Mouse (Mus musculus) right cerebral cortex, postnatal 4 days (tissue): ENCODE measurements around the gene Neo1.

Experiments used
- DNase-seq: peaks from one replicate; pipeline ENCODE4 v3.0.0-alpha.2; 2022

The Neo1 gene

DNA sequence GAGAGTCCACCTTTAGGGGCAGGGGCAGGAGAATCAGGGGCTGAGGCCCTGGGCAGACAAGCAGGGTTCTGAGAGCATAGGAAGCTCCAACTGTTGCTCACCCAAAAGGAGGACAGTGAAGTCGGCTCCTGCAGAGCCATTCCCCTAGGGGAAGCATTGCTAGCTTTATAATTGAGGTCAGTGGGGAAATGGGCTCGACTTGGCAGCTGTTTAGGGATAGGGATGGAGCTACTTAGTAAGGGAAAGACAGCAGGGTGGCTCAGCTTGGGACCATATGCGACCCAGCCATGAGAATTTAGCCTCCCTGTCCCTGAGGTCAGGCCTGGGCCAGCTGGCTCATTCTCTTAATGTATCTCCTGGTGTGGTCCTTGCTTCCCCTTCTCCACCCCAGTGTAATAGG is 181.3 kb downstream of the Neo1 start:
- no peak for DNase-seq

DNA sequence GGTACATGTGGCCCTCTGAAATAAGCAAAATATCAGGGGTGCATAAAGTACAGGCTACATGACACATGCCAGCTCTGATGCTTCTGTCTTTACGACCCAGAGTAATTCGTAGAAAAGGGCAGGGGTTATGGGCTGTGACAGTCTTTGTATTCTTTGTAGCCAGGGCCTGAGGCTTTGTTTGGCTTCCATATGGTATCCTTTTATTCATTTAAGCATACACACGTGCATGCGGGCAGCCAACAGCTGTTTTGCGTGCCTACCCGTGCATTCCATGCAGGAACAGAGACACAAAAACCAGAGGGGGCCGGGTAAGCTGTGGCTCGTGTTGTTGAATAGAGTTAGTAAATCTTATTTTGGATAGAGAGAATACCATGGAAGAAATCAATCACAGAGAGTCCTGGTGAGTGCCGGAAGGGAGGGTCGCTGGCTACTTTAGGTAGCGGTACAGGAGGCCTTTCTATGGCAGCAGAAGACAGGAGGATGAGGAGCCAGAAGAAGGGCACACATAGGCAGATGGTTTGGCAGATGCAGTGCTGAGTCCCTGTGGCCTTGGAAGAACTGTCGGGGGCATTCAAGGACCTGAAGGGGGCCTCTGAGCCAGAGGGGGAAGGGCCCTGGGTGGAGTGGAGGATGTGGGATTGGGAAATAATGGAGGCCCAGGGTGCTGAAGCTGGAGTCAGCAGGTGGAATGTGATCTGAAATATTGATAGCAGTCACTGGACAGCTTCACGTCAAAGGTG is 186.5 kb downstream of the Neo1 start:
- no peak for DNase-seq

DNA sequence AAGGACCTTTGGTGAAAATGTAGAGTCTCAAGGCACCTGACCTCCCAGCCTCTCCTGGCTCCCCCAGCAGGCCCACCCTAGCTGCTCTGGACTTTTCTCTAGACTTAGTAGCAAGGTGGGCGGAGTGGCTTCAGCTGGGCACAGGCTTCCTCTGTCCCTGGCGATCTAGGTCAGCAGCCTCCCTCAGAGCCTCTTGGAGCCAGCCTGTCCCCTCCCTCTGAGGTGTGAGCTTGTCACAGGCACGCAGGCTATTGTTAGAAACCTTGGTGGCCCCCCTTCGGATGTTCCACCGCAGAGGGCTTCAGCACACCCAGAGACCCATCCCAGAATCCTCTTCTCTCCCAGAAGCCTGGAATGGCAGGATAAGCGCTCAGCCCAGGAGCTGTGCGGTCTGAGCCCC is 188.6 kb downstream of the Neo1 start:
- no peak for DNase-seq

DNA sequence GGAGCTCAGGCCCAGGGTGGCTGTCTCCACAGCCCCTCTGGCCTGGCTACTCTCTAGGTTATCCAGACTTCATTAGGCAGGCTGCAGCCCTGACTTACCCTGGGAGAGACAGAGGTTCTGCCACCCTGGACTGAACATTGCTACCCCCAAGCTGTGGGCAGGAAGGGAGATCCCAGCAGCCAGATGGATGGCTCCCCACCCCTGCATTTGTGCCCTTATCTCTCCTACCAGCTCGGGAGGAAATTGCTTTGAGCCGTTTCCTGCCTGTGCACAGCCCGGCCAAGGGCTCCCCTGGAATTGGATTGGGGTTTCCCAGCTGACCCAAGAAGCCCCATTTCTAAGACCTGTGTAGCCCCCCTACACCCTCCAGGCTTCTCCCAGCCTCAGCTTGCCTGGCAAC is 189.2 kb downstream of the Neo1 start:
- DNase-seq: no peak

DNA sequence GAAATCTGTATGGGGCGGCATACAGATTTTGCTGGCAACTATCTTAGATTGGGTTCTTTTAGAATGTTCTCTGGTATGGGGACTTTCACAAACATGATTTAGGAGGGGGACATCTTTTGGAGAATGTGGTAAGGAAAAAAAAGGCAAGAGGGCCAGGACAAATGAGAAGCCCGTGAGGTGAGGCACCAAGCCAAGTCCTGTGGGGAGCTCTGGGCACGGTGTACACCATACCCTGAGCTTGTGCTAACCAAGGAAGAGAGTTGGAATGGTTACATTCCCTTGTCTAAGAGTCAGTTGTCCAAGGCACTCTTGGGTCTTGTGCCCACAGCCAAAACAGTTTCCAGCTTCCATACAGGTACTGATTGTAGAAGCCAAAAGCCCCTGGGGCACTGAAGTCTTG is 191.6 kb downstream of the Neo1 start:
- no peak for DNase-seq

DNA sequence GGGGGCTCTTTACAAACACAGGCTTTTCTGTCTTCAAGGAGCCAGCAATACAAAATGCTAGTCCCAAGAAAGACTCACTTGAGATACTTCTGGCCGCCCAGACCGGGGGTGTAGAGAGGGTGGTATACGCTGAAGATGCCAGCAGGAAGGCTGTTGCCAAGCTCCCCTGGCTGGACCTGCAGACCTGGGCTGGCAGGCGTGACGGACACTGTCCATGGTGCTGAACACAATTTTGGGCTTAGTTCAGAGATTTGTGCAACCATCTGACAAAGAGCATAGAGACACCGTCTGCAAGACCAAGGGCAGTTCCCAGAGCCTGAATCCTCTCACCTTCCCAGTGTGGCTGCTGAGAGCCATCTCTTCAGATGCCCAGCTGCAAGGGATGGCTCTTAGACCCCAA is 194.6 kb downstream of the Neo1 start:
- DNase-seq: peak; percentile 49

DNA sequence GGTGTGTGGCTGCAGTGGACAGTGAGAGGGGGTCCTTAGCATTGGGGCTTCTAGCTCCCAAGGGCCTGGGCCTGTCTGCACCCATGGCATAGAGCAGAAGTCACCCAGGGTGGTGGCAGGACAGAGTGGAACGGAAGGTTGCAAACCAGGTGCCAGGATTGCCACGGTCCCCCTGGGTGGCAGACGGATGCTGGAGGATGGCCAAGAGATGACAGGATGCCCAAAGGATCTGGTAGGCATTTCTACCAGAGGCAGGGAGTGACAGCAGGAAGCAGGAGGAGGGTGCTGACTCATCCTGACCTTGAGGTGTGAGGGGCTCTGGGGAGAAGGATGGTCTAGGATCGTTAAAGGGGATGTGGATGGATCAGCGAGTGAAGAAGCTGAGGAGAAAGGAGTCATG is 197.7 kb downstream of the Neo1 start:
- DNase-seq: no peak

DNA sequence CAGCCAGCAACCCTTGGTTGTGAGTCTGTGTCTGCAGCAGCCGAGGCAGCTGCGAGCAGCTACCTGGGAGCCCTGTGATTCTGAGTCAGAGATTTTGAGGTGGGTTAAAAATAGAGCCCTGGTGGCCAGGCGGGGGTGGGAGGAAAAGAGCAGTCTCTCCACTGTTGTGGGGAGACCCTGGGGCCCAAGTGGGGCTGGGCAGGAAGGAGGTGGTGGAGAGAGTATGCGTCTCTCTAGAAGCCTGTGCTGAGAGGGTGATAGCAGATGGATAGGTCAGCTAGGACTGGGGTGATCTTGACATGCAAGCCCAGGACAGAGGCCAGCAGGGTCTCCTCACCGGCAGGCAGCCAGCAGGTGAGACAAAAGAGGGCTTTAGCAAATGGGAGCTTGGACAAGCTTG is 199.1 kb downstream of the Neo1 start:
- DNase-seq: no peak

DNA sequence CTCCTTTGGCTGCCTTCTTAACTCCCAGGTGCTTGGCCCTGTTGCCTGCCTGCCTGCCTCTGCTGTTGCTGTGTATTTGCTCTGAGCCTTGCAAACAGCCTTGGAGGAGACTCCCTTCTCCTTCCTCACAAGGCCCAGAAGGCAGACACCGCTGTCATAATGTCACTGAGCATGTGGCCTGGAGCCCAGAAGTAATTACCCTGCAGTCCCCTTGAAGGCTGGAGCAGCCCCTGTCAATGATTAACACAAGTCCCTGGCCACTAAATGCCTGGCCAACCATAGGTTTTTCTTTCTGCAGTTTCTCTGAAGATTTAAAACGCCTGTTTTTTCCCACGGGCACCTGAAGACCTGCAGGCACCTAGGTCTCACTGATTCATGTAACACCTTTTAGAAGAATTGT is 203.3 kb downstream of the Neo1 start:
- no peak for DNase-seq

DNA sequence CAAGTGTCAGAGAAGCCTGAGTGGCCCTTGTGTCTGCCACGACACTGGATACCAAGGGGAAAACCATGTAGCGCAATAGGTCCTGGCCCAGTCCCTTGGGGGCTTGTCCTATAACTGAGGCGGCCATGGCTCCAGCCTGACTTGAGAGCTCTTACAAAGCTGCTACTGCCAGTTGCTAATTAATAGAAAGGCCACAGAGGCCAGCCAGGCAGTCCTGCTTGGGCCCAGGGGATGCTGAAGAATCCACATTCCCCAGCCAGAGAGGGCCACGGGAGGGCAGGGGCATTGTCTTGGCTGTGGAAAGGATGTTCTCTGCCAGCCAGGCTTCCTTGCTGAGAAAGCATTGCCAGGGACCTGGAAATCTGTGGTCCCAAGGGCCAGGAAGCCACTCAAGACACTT is 206.6 kb downstream of the Neo1 start:
- DNase-seq: no peak
